15 mouse cellular contexts compared by ENCODE assay signal in genomic region chr3:153648713-153649112, GRCm38 (mm10).
"Had no signal": no experiment of that assay in that cellular context is flagged by ENCODE, and none has a peak within 500 bp of the region (broad histone marks: within the 10 kb centered on the region; RNA-seq: fewer than 3 reads in every experiment).

No protein-coding gene starts in this region.

- H3K4me3 ChIP-seq: intestine, embryonic 15.5 days; left cerebral cortex, adult 2 months; limb, embryonic 10.5 days; liver, embryonic 15.5 days had no signal

- ATAC-seq: lung, postnatal 0 days had no signal

- H3K36me3 ChIP-seq: intestine, embryonic 15.5 days had no signal

- DNase-seq: kidney, adult 8-10 months; kidney, postnatal 25 days; lung, adult 2 months; lung, postnatal 36 days; retina, postnatal 1 day; right cerebral cortex, postnatal 4 days; spleen, adult 18-20 months; thymus, adult 18-20 months; thymus, postnatal 14 days had no signal

- H3K27ac ChIP-seq: intestine, embryonic 15.5 days; left cerebral cortex, adult 2 months; limb, embryonic 10.5 days; liver, embryonic 15.5 days had no signal

- H3K9ac ChIP-seq: intestine, embryonic 15.5 days; liver, embryonic 15.5 days had no signal

- H3K4me2 ChIP-seq: intestine, embryonic 15.5 days; liver, embryonic 11.5 days; liver, embryonic 15.5 days had no signal

- H3K9me3 ChIP-seq: intestine, embryonic 15.5 days; limb, embryonic 10.5 days; liver, embryonic 15.5 days had no signal

- H3K27me3 ChIP-seq: intestine, embryonic 15.5 days; liver, embryonic 15.5 days had no signal
